Mouse (Mus musculus) right cerebral cortex, postnatal 25 days (tissue): ENCODE measurements around the gene Wars.
A peak's percentile ranks its signal among the peaks of the same experiment; 100 is the strongest.

Experiments
- DNase-seq: peaks from one replicate; pipeline ENCODE4 v3.0.0; 2022

The Wars gene

GRCm38 (mm10) chr12:108893715-108894431, at the start of gene Wars:
TSS of gene Wars (minus strand) at chr12:108894174.
- DNase-seq, result peak; percentile 96

- no peak for DNase-seq
Observed at GRCm38 (mm10) chr12:108942203-108942923, 48.4 kb upstream of the Wars start.

- DNase-seq, result no peak
Observed at GRCm38 (mm10) chr12:108941282-108941681, 47.3 kb upstream of the Wars start.

- no peak for DNase-seq
Observed at GRCm38 (mm10) chr12:108940255-108940654, 46.3 kb upstream of the Wars start.

GRCm38 (mm10) chr12:108939317-108939716, 45.3 kb upstream of the Wars start:
- DNase-seq, result no peak

- no peak for DNase-seq
Observed at GRCm38 (mm10) chr12:108938844-108939243, 44.9 kb upstream of the Wars start.

GRCm38 (mm10) chr12:108937506-108937905, 43.5 kb upstream of the Wars start:
- DNase-seq, result no peak

- DNase-seq, result no peak
Observed at GRCm38 (mm10) chr12:108936834-108937233, 42.9 kb upstream of the Wars start.

GRCm38 (mm10) chr12:108934231-108934630, 40.3 kb upstream of the Wars start:
- DNase-seq, result no peak

- DNase-seq, result no peak
Observed at GRCm38 (mm10) chr12:108932113-108932512, 38.1 kb upstream of the Wars start.

- DNase-seq, result no peak
Observed at GRCm38 (mm10) chr12:108931341-108932053, 37.5 kb upstream of the Wars start.

- no peak for DNase-seq
Observed at GRCm38 (mm10) chr12:108929475-108929874, 35.5 kb upstream of the Wars start.

- DNase-seq, result no peak
Observed at GRCm38 (mm10) chr12:108928249-108928648, 34.3 kb upstream of the Wars start.

GRCm38 (mm10) chr12:108926606-108927111, 32.7 kb upstream of the Wars start:
- no peak for DNase-seq

GRCm38 (mm10) chr12:108918753-108919152, 24.8 kb upstream of the Wars start:
- DNase-seq, result no peak

- DNase-seq, result no peak
Observed at GRCm38 (mm10) chr12:108917509-108917908, 23.5 kb upstream of the Wars start.

GRCm38 (mm10) chr12:108916447-108917042, 22.6 kb upstream of the Wars start:
- no peak for DNase-seq

- peak; percentile 62 for DNase-seq
Observed at GRCm38 (mm10) chr12:108915893-108916292, 21.9 kb upstream of the Wars start.

GRCm38 (mm10) chr12:108914709-108915340, 20.9 kb upstream of the Wars start:
- DNase-seq, result no peak

- DNase-seq, result no peak
Observed at GRCm38 (mm10) chr12:108914198-108914597, 20.2 kb upstream of the Wars start.

GRCm38 (mm10) chr12:108912442-108912841, 18.5 kb upstream of the Wars start:
- no peak for DNase-seq

GRCm38 (mm10) chr12:108909846-108910433, 16.0 kb upstream of the Wars start:
- DNase-seq, result no peak
